Mouse (Mus musculus): ENCODE results near the gene Rufy2. TPM values are rescaled to one million over a fixed set of nuclear protein-coding genes. Genes with fewer than 3 reads are reported as not detected.

The Rufy2 gene
- total and polyA plus RNA-seq, 2 experiments from 2014 or later, result 25.5 to 57.2 TPM

- no peaks in the 10 kb centered on the region for H3K27me3 ChIP-seq (ENCODE audit: insufficient read depth, low read length)
- H3K9ac ChIP-seq (replicated peaks; ENCODE audit: low read length), result no peak overlapping the region
- no peaks in the 10 kb centered on the region for H3K9me3 ChIP-seq (ENCODE audit: low read length)
- DNase-seq (ENCODE audit: low spot score) (no peak), ATAC-seq (no peak)
- WGBS, result 83% methylated on average over 9 of the region's 9 CpGs
- no peaks in the 10 kb centered on the region for H3K4me1 ChIP-seq (ENCODE audit: insufficient read depth, low read length)
- no peak for TF ChIP-seq CTCF (IDR thresholded peaks at IDR 0.05; ENCODE audit: low read depth)
- H3K4me2 ChIP-seq (ENCODE audit: low read depth, low read length), result no peak overlapping the region
- no peak overlapping the region for H3K4me3 ChIP-seq (ENCODE audit: low read length)
- no peak overlapping the region for H3K27ac ChIP-seq
- no peaks in the 10 kb centered on the region for H3K36me3 ChIP-seq (ENCODE audit: insufficient read depth, low read length)
Observed at GRCm38 (mm10) chr10:63064516-63064915, 84.5 kb downstream of the Rufy2 start.

GRCm38 (mm10) chr10:63065561-63065960 lies 85.5 kb downstream of the Rufy2 start:
- no peak overlapping the region for H3K27ac ChIP-seq
- no peaks in the 10 kb centered on the region for H3K9me3 ChIP-seq (ENCODE audit: low read length)
- ATAC-seq, result no peak
- no peak overlapping the region for H3K9ac ChIP-seq (replicated peaks; ENCODE audit: low read length)
- no peaks in the 10 kb centered on the region for H3K4me1 ChIP-seq (ENCODE audit: insufficient read depth, low read length)
- WGBS, result 54% methylated on average over 8 of the region's 8 CpGs
- H3K4me3 ChIP-seq (ENCODE audit: low read length), result no peak overlapping the region
- no peak for TF ChIP-seq CTCF (IDR thresholded peaks at IDR 0.05; ENCODE audit: low read depth)
- H3K4me2 ChIP-seq (ENCODE audit: low read depth, low read length), result no peak overlapping the region
- DNase-seq (ENCODE audit: low spot score), result peak; percentile 5
- H3K27me3 ChIP-seq (ENCODE audit: insufficient read depth, low read length), result no peaks in the 10 kb centered on the region
- no peaks in the 10 kb centered on the region for H3K36me3 ChIP-seq (ENCODE audit: insufficient read depth, low read length)

GRCm38 (mm10) chr10:63065988-63066387 lies 86.0 kb downstream of the Rufy2 start:
- no peaks in the 10 kb centered on the region for H3K36me3 ChIP-seq (ENCODE audit: insufficient read depth, low read length)
- H3K9ac ChIP-seq (replicated peaks; ENCODE audit: low read length), result no peak overlapping the region
- no peaks in the 10 kb centered on the region for H3K9me3 ChIP-seq (ENCODE audit: low read length)
- no peaks in the 10 kb centered on the region for H3K27me3 ChIP-seq (ENCODE audit: insufficient read depth, low read length)
- TF ChIP-seq CTCF (IDR thresholded peaks at IDR 0.05; ENCODE audit: low read depth), result peak; percentile 92
- DNase-seq (ENCODE audit: low spot score) (peak; percentile 85), ATAC-seq (peak; percentile 90)
- no peak overlapping the region for H3K4me2 ChIP-seq (ENCODE audit: low read depth, low read length)
- no peak overlapping the region for H3K27ac ChIP-seq
- H3K4me1 ChIP-seq (ENCODE audit: insufficient read depth, low read length), result no peaks in the 10 kb centered on the region
- H3K4me3 ChIP-seq (ENCODE audit: low read length), result no peak overlapping the region
- WGBS, result 2% methylated on average over 5 of the region's 5 CpGs

Other genes starting within 250 kb of the Rufy2 start
- 54.9 and 74.7 TPM in 2 replicates for gene Ccar1, start 187.9 kb upstream of the Rufy2 start, total RNA-seq (2014; rRNA removed)
- gene Ccar1, start 187.9 kb upstream of the Rufy2 start, polyA plus RNA-seq (2015; fragmentation: Nextera tagmentation; extraction: Ambion mirVana), result 78.3 and 81.7 TPM in 2 replicates
- gene Tet1, start 71.2 kb upstream of the Rufy2 start, total RNA-seq (2014; rRNA removed), result 32.8 and 39.5 TPM in 2 replicates
- gene Tet1, start 71.2 kb upstream of the Rufy2 start, polyA plus RNA-seq (2015; fragmentation: Nextera tagmentation; extraction: Ambion mirVana), result 30.3 and 32.2 TPM in 2 replicates
- gene Slc25a16, start 59.6 kb upstream of the Rufy2 start, total RNA-seq (2014; rRNA removed), result 15.7 and 23.1 TPM in 2 replicates
- 13.7 and 15.4 TPM in 2 replicates for gene Slc25a16, start 59.6 kb upstream of the Rufy2 start, polyA plus RNA-seq (2015; fragmentation: Nextera tagmentation; extraction: Ambion mirVana)
- 2.7 and 6.1 TPM in 2 replicates for gene Dna2, start 33.2 kb upstream of the Rufy2 start, total RNA-seq (2014; rRNA removed)
- 3.7 and 3.8 TPM in 2 replicates for gene Dna2, start 33.2 kb upstream of the Rufy2 start, polyA plus RNA-seq (2015; fragmentation: Nextera tagmentation; extraction: Ambion mirVana)
- 5.4 and 9.4 TPM in 2 replicates for gene Hnrnph3, start 44.0 kb downstream of the Rufy2 start, total RNA-seq (2014; rRNA removed)
- gene Hnrnph3, start 44.0 kb downstream of the Rufy2 start, polyA plus RNA-seq (2015; fragmentation: Nextera tagmentation; extraction: Ambion mirVana), result 77.7 and 83.9 TPM in 2 replicates
- gene Pbld2, start 44.1 kb downstream of the Rufy2 start, total RNA-seq (2014; rRNA removed), result 0.47 and 1.7 TPM in 2 replicates
- gene Pbld2, start 44.1 kb downstream of the Rufy2 start, polyA plus RNA-seq (2015; fragmentation: Nextera tagmentation; extraction: Ambion mirVana), result 0.60 and 1.4 TPM in 2 replicates
- 0.22 and 18.2 TPM in 2 replicates for gene Pbld1, start 79.9 kb downstream of the Rufy2 start, total RNA-seq (2014; rRNA removed)
- 0.63 and 0.88 TPM in 2 replicates for gene Pbld1, start 79.9 kb downstream of the Rufy2 start, polyA plus RNA-seq (2015; fragmentation: Nextera tagmentation; extraction: Ambion mirVana)
- gene Atoh7, start 119.4 kb downstream of the Rufy2 start, total RNA-seq (2014; rRNA removed), result 10.5 and 13.8 TPM in 2 replicates
- 14.7 and 15.4 TPM in 2 replicates for gene Atoh7, start 119.4 kb downstream of the Rufy2 start, polyA plus RNA-seq (2015; fragmentation: Nextera tagmentation; extraction: Ambion mirVana)
- 0.16 and 3.0 TPM in 2 replicates for gene Mypn, start 223.7 kb downstream of the Rufy2 start, total RNA-seq (2014; rRNA removed)
- 0.71 and 0.79 TPM in 2 replicates for gene Mypn, start 223.7 kb downstream of the Rufy2 start, polyA plus RNA-seq (2015; fragmentation: Nextera tagmentation; extraction: Ambion mirVana)

Measured in hindbrain, postnatal 0 days (tissue).